Mouse (Mus musculus): ENCODE measurements around the gene Tnp2. TPM values are rescaled to one million over a fixed set of nuclear protein-coding genes. Genes with fewer than 3 reads are reported as not detected.

The Tnp2 gene
- total RNA-seq, 2 experiments from 2014 or later: not detected

DNA sequence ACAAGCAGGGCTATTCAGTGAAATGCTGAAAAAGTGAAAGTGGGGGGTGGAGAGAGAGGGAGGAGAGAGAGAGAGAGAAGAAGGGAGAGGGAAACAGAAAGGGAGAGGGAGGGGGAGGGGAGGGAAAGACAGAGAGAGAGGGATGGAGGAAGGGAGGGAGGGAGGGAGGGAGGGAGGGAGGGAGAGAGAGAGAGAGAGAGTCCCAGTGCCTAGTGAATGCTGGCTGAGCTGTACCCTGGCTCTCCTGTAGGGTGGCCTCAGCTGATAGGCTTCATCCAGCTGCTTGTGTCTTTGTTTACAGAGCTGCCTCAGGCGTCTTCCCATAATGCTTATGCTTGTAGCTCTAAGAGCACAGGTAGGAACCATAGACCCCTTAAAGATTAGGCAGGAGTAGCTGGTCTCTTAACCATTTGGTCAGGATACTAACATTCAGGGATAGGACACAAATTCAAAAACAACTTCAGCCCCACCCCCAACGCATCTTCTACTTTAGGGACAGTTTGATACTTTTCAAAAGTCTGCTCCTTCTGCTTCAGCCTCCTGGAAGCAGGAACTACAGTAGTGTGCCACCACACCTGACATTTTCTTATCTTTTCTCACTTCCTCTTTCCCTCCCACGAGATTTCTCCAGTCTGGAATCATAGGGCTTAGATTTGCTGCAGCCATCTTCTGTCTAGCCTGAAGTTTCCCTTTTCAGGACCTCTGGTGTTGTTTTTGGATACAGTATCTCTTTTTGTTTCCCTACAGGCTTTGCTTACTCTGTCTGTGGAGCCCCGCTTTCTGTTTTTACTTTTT is 17.7 kb downstream of the Tnp2 start:
- no peak for ATAC-seq (ENCODE audit: poor library complexity, severe bottlenecking)

DNA sequence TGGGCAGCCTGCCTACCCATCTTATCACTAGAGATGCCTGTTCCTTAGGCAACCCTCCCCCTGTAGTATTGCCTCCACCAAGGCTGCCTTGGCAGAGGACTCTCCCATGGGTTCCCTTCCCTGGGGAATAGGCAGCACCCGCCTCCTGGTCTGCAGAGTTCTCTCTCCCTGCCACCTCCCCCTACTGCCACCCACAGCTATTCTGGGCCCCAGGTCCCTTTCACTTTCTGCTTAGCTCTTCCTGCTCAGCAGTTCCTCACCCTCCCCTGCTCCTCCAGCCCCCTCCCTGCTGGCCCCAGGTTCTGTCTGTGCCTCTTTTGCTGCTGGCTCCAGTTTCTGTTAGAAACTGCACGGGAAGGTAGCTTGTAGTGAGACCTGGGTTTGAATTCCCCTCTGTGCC is 18.8 kb downstream of the Tnp2 start:
- peak; percentile 38 for ATAC-seq (ENCODE audit: poor library complexity, severe bottlenecking)

DNA sequence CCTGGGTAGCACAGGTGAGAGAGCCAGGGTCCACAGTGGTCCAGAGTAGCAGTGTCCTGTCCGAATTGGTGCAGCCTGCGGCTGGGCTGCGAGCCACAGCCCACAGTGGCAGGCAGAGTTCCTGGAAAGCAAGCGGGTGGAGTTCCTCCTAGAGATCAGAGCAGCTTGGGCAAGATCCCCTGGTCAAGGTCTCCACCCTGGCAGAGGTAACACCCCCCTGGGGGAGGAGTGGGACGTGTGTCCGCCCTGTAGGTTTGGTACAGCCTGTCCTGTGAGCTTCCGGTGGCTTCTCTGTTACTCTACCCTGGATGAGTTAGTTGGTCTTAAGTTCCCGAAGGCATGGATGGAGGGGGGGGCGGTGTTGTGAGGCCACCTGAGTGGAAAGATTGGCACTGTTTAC is 19.6 kb downstream of the Tnp2 start:
- peak; percentile 87 for ATAC-seq (ENCODE audit: poor library complexity, severe bottlenecking)

DNA sequence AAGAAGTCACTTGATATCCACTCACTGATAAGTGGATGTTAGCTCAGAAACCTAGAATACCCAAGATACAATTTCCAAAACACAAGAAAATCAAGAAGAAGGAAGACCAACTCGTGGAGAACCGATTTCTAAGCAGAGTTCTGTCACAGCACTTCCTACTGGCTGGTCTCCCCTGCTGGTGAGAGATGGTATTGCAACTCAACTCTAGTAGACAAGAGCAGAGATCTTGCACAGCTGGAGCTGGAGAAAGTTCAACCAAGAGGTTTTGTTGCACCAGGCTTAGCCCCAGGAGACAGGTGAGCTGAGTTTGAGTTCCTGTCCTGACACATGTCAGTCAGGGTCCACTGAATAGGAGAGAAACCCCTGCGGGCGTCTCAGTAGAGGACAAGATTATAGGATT is 21.3 kb downstream of the Tnp2 start:
- 0 out of 2 replicates have a peak, but pooled peaks have one; percentile 25 for ATAC-seq (ENCODE audit: poor library complexity, severe bottlenecking)

DNA sequence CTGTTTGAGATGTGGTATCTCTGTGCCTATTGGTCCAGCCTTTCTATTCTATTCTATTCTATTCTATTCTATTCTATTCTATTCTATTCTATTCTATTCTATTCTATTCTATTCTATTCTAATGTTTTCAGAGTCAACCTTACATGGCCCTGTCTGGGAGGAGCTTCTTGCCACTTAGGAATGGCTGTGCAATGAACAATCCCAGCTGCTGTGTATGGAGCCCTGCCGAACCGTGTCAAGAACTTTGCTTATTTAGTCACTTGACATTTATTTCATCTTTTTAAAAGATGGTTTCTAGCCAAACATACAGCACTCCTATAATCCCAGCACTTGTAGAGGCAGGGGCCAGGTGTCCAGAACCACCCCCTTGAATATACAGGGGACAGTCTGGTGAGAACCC is 24.1 kb downstream of the Tnp2 start:
- no peak for ATAC-seq (ENCODE audit: poor library complexity, severe bottlenecking)

DNA sequence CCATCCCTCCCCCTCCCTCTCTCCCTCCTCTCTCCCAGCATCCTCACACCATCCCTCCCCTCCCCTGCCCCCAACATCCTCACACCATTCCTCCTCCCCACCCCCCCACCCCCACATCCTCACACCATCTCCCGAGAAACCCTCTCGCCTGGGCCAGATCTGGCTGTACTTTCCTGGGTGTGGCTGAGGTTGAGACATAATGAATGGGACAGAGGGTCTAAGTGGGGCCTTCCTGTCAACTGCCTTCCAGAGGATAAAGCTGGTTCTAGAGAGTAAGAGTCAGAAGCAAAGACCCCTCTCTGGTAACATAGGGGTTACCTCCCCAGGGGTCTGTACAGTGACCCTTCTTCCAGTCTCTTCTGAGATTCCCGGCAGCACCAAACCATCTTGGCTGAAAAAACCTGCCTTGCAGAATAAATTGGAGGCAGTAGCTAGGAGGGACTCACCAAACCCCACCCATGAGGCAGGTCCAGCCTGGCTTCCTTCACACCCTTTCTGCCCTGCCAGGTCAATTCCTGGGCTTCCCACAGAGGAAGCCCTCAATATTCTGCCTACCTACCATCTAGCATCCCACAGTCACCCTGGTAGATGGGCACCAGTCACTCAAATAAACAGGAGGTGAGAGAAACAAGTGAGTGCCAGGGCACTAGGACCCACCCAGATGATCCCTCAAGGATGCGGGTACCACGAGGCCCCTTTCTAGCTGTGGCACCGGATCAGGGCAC is 24.8 kb downstream of the Tnp2 start:
- ATAC-seq (ENCODE audit: poor library complexity, severe bottlenecking): no peak

DNA sequence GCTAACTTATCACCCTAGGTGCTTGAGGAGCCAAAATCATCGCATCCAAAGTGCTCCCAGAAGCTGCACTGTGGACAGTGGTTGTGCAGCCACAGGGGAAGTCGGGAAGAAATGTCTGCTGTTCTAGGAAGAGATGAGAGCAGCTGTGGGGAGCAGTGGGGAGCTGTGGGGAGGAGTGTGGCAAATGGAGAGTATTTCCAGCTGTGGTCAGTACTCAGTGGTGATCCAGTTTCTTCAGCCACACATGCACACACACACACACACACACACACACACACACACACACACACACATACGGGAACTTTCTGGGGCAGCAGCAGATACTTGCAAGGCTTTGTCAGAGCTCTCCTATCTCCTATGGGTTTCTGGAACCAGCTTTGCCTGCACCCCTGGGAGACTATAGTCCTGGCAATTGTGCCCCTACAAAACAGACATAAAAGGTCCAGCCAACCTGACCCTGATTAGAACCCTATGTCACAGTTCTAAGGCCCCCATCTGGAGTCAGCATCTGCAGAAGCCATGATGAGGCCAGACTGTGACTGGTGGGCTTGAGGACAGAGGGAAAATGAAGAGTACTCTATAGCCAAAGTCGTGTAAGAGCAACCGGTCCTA is 25.8 kb downstream of the Tnp2 start:
- no peak for ATAC-seq (ENCODE audit: poor library complexity, severe bottlenecking)

DNA sequence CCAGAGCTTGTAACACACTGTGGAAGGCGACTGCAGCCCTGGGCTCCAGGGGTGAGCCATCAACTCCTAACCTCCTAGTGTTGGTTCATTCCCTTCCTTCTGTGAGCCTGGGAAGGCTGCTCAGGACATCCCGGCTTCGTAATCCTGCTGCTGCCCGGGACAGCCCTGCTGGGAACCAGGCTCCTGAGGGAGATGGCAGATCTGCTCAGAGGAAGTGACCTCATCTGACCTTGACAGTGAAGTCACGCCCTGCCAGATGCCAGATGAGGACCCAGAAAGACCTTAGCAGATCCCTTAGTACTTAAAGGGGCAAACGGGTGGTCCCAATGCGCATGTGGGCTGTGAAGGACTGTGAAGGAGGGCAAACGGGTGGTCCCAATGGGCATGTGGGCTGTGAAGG is 27.3 kb downstream of the Tnp2 start:
- no peak for ATAC-seq (ENCODE audit: poor library complexity, severe bottlenecking)

DNA sequence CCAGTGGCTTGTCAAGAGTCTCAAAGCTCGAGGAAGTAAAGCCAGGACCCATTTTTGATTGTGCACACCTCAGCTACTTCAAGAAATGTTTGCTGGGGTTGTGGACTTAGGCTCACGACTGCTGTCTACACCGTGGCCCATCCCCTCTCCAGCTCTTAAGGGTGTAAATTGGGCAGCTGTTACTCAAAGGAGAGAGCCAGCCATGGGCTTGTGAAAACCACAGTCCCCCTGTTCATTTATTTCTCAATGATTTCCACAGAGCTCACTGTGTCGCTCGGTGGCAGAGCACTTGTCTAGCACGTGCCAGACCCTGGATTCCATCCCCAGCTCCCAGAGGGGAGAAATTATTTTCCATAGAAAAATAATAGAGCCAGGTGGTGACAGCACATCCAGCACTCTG is 32.3 kb downstream of the Tnp2 start:
- no peak for ATAC-seq (ENCODE audit: poor library complexity, severe bottlenecking)

DNA sequence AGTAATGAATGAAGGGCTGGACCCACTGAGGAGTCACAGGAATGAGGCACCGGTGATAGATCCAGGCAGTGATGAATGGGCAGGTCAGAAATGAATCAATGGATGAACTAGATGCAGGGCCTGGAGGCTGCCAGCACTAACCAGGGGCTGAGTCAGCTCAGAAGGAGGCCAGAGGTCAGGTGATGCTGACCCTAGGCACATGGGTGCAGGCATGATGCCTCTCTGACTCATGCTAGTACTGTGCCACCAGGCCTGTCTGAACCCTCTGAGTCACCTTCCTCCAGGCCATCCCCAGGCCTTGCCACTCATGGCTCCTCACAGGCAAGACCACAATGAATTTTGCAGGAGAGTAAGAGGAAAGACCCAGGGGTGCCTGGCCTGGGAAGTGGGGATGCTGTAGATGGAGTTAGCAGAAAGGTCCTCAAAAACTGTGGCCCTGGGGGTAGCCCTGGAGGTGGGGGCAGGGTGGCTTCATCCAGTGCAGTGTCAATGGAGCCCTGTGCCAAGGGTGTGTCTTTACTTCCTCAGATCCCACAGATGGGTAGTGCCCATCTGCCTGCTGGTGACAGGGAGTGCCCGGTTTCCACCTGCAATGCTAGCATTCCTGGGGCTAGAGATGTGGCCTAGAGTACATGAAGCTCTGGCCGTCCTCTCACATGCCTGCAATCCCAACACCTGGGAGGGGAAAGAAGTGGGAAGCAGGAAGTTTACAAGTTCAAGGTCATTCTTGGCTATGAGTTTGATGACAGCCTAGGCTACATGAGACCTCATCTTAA is 33.8 kb downstream of the Tnp2 start:
- ATAC-seq (ENCODE audit: poor library complexity, severe bottlenecking): no peak

DNA sequence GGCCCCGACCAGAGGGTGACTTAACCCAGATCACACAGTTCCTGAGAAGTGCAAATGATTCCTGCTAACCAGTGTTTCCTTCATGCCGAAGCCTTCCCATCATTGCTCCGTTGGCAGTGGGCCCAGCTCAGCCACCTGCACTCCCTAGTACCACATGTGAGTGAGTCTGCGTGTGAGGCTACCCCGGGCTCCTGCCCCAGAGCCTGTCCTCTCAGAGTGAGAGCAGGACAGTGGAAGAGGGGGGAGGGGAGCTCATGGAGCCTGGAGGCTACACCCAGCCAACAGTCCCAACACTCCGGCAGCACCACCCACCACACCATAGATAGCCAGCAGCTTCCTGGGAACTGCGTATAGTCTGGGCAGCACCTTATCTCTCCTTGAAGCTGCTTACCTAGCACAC is 38.6 kb downstream of the Tnp2 start:
- ATAC-seq (ENCODE audit: poor library complexity, severe bottlenecking): no peak

DNA sequence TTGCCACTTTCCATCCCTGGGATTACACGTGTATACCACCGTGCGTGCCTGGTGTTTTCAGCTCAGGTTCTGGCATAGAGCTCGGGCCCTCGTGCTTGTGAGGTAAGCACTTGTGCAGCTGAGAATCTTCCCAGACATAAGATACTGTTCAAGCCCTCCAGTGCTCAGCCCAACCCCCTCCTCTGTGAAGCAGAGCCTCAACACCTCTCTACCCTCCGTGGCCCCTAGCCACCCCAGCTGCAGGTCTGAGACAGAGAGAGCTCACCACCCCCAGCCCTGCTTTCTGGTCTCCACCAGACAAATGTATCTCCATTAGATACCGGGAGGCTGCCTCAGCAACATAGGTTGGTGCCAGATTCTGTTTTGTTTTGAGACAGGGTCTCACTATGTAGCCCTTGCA is 39.2 kb downstream of the Tnp2 start:
- ATAC-seq (ENCODE audit: poor library complexity, severe bottlenecking): no peak

DNA sequence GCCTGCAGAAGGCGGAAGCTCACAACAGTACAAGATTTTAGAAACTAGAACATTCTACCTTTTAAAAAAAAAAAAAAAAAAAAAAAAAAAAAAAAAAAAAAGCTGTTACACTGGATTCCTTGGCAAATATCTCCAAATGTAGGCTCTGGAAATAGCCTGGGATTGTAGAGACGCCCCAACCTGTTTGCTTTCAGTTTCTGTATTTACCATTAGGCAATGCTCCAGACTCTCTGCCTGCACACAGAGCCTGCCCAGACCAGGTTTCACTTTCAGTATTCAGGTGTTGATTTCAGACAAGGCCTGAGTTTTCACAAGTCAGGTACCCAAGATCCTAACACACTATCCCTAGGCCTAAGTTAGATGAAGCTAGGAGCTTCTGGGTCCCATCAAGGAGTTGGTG is 47.4 kb downstream of the Tnp2 start:
- ATAC-seq (ENCODE audit: poor library complexity, severe bottlenecking): peak; percentile 61

DNA sequence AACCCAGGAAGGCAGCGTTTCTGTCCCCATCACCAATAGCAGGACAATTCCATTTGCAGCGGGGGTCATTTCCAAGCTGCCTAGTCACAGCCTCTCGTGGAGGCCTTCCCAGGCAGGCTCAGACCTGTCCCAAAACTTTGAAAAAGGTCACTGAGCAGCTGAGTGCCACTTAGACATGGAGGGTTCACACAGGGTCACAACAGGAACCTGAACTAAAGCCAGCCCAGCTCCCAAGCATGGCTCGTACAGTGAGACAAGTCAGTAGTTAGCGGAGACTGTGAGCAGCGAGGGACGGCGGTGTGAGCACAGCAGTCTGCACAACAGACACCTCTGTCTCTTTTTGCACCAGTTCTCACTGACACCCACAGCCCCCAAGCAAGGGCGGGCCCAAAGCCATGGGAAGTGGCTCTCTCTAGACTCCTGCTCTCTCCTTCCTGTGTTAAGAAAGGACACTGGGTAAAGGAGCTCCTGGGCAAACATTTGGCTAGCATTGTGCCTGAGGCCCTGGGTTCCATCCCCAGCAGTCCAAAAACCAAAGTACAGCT is 48.5 kb downstream of the Tnp2 start:
- 0 out of 2 replicates have a peak, but pooled peaks have one; percentile 16 for ATAC-seq (ENCODE audit: poor library complexity, severe bottlenecking)

DNA sequence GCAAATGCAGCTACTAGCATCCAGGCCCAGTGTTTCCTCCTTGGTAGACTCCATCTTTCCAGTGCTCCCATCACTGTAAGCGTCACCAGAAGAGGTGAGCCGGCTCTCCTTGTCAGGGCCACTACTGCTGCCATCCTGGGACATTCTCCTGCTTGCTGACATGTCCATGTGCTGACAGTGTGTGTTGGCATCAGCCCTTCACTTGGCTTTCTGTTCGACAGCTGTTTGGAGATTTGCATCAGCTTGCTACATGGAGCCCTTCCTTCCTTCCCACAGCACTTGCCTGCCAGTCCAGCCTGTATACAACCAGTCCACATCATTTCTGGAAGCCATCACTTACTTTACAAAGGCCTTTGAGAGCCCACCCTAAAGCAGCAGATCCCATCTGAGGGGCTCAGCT is 49.6 kb downstream of the Tnp2 start:
- ATAC-seq (ENCODE audit: poor library complexity, severe bottlenecking): no peak

Other genes starting within 250 kb of the Tnp2 start
- gene Dexi, start 245.6 kb downstream of the Tnp2 start, total RNA-seq (2015): 5.9 and 6.0 TPM in 2 replicates
- 4.3 and 7.0 TPM in 2 replicates for gene Dexi, start 245.6 kb downstream of the Tnp2 start, total RNA-seq (2017)
- 26.8 and 28.8 TPM in 2 replicates for gene Clec16a, start 243.3 kb downstream of the Tnp2 start, total RNA-seq (2015)
- 19.4 and 20.7 TPM in 2 replicates for gene Clec16a, start 243.3 kb downstream of the Tnp2 start, total RNA-seq (2017)
- gene Socs1, start 3.1 kb downstream of the Tnp2 start, total RNA-seq (2015): 0.54 and 0.59 TPM in 2 replicates
- gene Socs1, start 3.1 kb downstream of the Tnp2 start, total RNA-seq (2017): 0.73 and 1.7 TPM in 2 replicates
- gene Prm3, start 2.3 kb upstream of the Tnp2 start, total RNA-seq (2015): not detected in 2 replicates
- not detected in 2 replicates for gene Prm3, start 2.3 kb upstream of the Tnp2 start, total RNA-seq (2017)
- not detected in 2 replicates for gene Prm2, start 7.5 kb upstream of the Tnp2 start, total RNA-seq (2015)
- not detected in 2 replicates for gene Prm2, start 7.5 kb upstream of the Tnp2 start, total RNA-seq (2017)
- gene Prm1, start 17.2 kb upstream of the Tnp2 start, total RNA-seq (2015): not detected in 2 replicates
- gene Prm1, start 17.2 kb upstream of the Tnp2 start, total RNA-seq (2017): not detected in 2 replicates
- not detected in 2 replicates for gene Gm11172, start 24.3 kb upstream of the Tnp2 start, total RNA-seq (2015)
- not detected in 2 replicates for gene Gm11172, start 24.3 kb upstream of the Tnp2 start, total RNA-seq (2017)
- 3.6 and 4.8 TPM in 2 replicates for gene Rmi2, start 46.4 kb upstream of the Tnp2 start, total RNA-seq (2015)
- gene Rmi2, start 46.4 kb upstream of the Tnp2 start, total RNA-seq (2017): 2.9 TPM in 2 replicates